Mouse (Mus musculus): Measurements from ENCODE around the gene Mecom.

DNA sequence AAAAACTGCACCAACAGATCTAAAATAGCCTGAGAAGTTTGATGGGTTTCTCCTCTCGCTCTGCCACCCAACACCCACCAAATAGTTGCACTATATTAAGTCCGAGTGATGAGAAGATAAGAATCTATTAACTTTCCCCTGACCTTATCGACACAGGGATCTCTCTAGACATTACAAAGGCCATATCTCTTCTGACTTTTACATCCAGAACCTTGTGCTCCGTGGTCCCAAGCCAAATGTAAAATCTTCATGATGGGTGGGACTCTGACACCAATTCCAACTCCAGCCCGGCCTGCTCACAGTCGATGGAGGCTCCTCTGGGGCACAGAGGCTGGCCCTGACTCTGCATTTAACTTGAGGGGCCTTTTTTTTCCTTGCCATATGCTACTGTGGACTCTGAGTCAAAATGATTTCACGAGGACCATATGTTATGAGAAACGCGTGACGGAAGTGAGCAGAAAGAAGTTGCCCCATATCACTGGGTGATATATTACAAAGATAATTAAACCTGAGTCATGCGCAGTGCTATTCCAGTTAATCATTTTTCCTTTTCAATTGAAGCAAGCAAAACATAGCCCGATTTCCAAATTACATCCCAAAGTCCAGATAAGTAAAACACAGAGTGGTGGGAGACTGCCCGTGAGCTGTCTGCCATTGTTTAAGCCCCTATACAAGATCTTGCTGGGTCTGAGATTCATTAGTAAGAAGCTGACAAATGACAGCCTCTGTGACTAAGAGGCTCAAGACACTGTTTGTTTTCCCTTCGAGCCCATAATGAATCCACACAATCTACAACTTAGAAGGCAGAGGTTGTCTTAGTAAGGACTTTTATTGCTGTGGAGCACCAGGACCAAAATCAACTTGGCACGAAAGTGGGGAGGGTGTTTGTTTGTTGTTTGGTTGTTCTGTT, 94.0 kb downstream of the Mecom start:
- no peak for TF ChIP-seq GATA1 (IDR thresholded peaks at IDR 0.05; ENCODE audit: low read length)
- no peak for TF ChIP-seq TAL1 (IDR thresholded peaks at IDR 0.05; ENCODE audit: low read length)
